ENCODE assay signal across 9 mouse cellular contexts in the genomic region with DNA sequence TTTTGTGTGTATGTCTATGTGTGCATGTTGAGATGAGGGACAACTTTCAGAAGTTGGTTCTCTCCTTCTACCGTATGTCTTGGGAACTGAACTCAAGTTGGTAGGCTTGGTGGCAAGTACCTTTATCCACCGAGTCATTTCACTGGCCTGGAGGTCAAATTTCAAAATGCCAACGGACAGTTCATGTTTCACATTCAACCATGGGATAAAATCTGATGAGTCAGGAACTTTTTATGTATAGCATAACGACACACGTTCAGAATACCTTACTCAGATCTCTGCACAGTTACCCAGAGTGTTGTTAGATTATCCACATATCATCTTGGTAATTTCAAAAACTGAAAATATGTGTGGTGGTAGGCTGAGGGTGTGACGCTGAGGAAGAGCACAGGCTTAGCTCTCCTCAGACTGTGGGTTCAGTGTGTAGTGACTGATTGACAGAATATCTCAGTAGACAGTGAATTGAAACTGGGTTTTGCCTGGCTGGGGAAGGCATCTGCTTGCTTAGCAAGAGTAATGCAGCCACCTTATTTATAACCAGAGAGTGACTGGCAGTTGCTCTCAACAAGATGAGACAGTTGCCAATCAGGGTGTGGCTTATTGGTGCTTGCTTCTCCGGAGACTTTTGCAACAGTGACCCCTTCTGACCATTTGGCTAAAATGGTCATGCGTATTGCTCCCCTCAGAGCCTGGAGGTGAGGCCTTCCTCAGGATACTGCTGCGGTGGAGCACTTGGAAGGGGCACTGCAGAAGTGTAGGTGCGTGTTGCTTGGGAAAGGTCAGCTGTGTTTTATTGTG. TPM values are rescaled to one million over a fixed set of nuclear protein-coding genes. Genes with fewer than 3 reads are reported as not detected.
DNase-seq lines count a peak whose midpoint lies in the region; ATAC-seq lines count a peak whose summit lies in the region.
"Had no signal": no experiment of that assay in that cellular context is flagged by ENCODE, and none has a peak within 500 bp of the region (broad histone marks: within the 10 kb centered on the region; RNA-seq: fewer than 3 reads in every experiment).

No protein-coding gene starts in this region.

- peak; percentile 35 to 41 for DNase-seq in right cerebral cortex, postnatal 10 days (ENCODE audit: low spot score in 2 of 2)
- no peak for DNase-seq in right cerebral cortex, postnatal 25 days
- DNase-seq in adrenal gland, adult 2 months: peak; percentile 67
- DNase-seq in embryo, embryonic 11 days: peak; percentile 67
- peak; percentile 17 for DNase-seq in heart, postnatal 25 days (ENCODE audit: low spot score)
- DNase-seq in left cerebral cortex, postnatal 25 days (ENCODE audit: low spot score in 2 of 2): peak; percentile 16 to 30
- peak; percentile 27 for DNase-seq in naive thymus-derived CD4-positive, alpha-beta T cell, adult 2 months (ENCODE audit: low read depth)

- ATAC-seq in inflammation-experienced regulatory T-cells, adult 6 months: no peak

- intact Hi-C loops in heart, postnatal 25 days (cut with DNase I): loop anchor here (5.0 kb wide), 2 partner anchors 85 to 190 kb away; no protein-coding TSS in a partner anchor
- intact Hi-C loops in left cerebral cortex, postnatal 25 days (cut with DNase I): no loop called here

RNA-seq across cellular contexts. Expression of gene Pcyt1a, which starts 27.1 kb away (rescaled TPM):
- 10 to 100 TPM; 89.9 to 91.2 TPM for total RNA-seq in adrenal gland, adult 2 months (2021)
- polyA plus RNA-seq in adrenal gland, adult 2 months (2012; rRNA removed): 24.5 and 42.2 TPM in 2 replicates
- 100 to 1,000 TPM; 122 to 126 TPM for total RNA-seq in heart, postnatal 25 days (2021)
- total RNA-seq in left cerebral cortex, postnatal 25 days (2021): 10 to 100 TPM; 38.2 to 40.3 TPM
- 1 to 10 TPM; 6.0 to 9.3 (median 6.5) TPM for polyA plus RNA-seq in inflammation-experienced regulatory T-cells, adult 6 months (2017; shearing (Covaris generic))

RNA-seq across cellular contexts. Expression of gene Slc51a, which starts 29.9 kb away (rescaled TPM):
- total RNA-seq in adrenal gland, adult 2 months (2021): under 1 TPM in 1 of 2 experiments, not detected in 1; 0.28 TPM
- 0.23 and 0.33 TPM in 2 replicates for polyA plus RNA-seq in adrenal gland, adult 2 months (2012; rRNA removed)
- total RNA-seq in heart, postnatal 25 days (2021): under 1 TPM; 0.75 to 0.95 TPM
- not detected for total RNA-seq in left cerebral cortex, postnatal 25 days (2021)
- not detected for polyA plus RNA-seq in inflammation-experienced regulatory T-cells, adult 6 months (2017; shearing (Covaris generic))
- total RNA-seq: left cerebral cortex, adult 18-20 months had no signal

RNA-seq across cellular contexts. Expression of gene Zdhhc19, which starts 38.3 kb away (rescaled TPM):
- total RNA-seq in adrenal gland, adult 2 months (2021): not detected
- polyA plus RNA-seq in adrenal gland, adult 2 months (2012; rRNA removed): not detected in 2 replicates
- total RNA-seq in heart, postnatal 25 days (2021): not detected
- not detected for total RNA-seq in left cerebral cortex, postnatal 25 days (2021)
- polyA plus RNA-seq in inflammation-experienced regulatory T-cells, adult 6 months (2017; shearing (Covaris generic)): under 1 TPM in 1 of 3 experiments, not detected in 2; 0.32 TPM
- total RNA-seq: left cerebral cortex, adult 18-20 months had no signal

RNA-seq across cellular contexts. Expression of gene Tctex1d2, which starts 38.3 kb away (rescaled TPM):
- 1 to 10 TPM; 4.8 to 8.1 TPM for total RNA-seq in adrenal gland, adult 2 months (2021)
- polyA plus RNA-seq in adrenal gland, adult 2 months (2012; rRNA removed): 4.0 and 4.7 TPM in 2 replicates
- 1 to 10 TPM; 7.4 to 8.0 TPM for total RNA-seq in heart, postnatal 25 days (2021)
- total RNA-seq in left cerebral cortex, postnatal 25 days (2021): 10 to 100 TPM; 11.2 to 14.1 TPM
- polyA plus RNA-seq in inflammation-experienced regulatory T-cells, adult 6 months (2017; shearing (Covaris generic)): 10 to 100 TPM in 1 of 3 experiments, 1 to 10 TPM in 2; 2.4 to 10.6 (median 4.3) TPM

RNA-seq across cellular contexts. Expression of gene Tm4sf19, which starts 57.5 kb away (rescaled TPM):
- under 1 TPM; 0.29 to 0.93 TPM for total RNA-seq in adrenal gland, adult 2 months (2021)
- 0.20 and 0.21 TPM in 2 replicates for polyA plus RNA-seq in adrenal gland, adult 2 months (2012; rRNA removed)
- not detected for total RNA-seq in heart, postnatal 25 days (2021)
- total RNA-seq in left cerebral cortex, postnatal 25 days (2021): under 1 TPM in 1 of 2 experiments, not detected in 1; 0.27 TPM
- polyA plus RNA-seq in inflammation-experienced regulatory T-cells, adult 6 months (2017; shearing (Covaris generic)): not detected
- total RNA-seq: left cerebral cortex, adult 18-20 months had no signal
